Mouse (Mus musculus) adrenal gland, postnatal 10 days (tissue): ENCODE data around the gene Gm15737. TPM values are rescaled to one million over a fixed set of nuclear protein-coding genes. Genes with fewer than 3 reads are reported as not detected.

Experiments
- DNase-seq: peaks from one replicate; pipeline ENCODE4 v3.0.0; 2021; ENCODE audit warnings: mixed read lengths
- total RNA-seq, 2 experiments: library from RNA; stranded (reverse); gene quantifications; 2 replicates each; pipeline ENCODE4 v1.2.3; 2021

Gm15737 gene
- total RNA-seq, 2 experiments from 2014 or later = not detected

- no peak for DNase-seq
Measured at GRCm38 (mm10) chr6:92875340-92875739, 6.2 kb downstream of the Gm15737 start.

- no peak for DNase-seq
Measured at GRCm38 (mm10) chr6:92876121-92876520, 7.0 kb downstream of the Gm15737 start.

GRCm38 (mm10) chr6:92877236-92877635 lies 8.1 kb downstream of the Gm15737 start:
- no peak for DNase-seq

GRCm38 (mm10) chr6:92878771-92879170 lies 9.6 kb downstream of the Gm15737 start:
- no peak for DNase-seq

GRCm38 (mm10) chr6:92879700-92880265 lies 10.6 kb downstream of the Gm15737 start:
- no peak for DNase-seq

GRCm38 (mm10) chr6:92882446-92882845 lies 13.3 kb downstream of the Gm15737 start:
- no peak for DNase-seq

- no peak for DNase-seq
Measured at GRCm38 (mm10) chr6:92883131-92883900, 14.2 kb downstream of the Gm15737 start.

- DNase-seq = no peak
Measured at GRCm38 (mm10) chr6:92891535-92891934, 22.4 kb downstream of the Gm15737 start.

- DNase-seq = no peak
Measured at GRCm38 (mm10) chr6:92904037-92904436, 34.9 kb downstream of the Gm15737 start.

GRCm38 (mm10) chr6:92904491-92904890 lies 35.3 kb downstream of the Gm15737 start:
- DNase-seq = no peak

- DNase-seq = peak; percentile 16
Measured at GRCm38 (mm10) chr6:92905922-92906321, 36.8 kb downstream of the Gm15737 start.

- no peak for DNase-seq
Measured at GRCm38 (mm10) chr6:92909361-92909760, 40.2 kb downstream of the Gm15737 start.

GRCm38 (mm10) chr6:92910611-92911010 lies 41.5 kb downstream of the Gm15737 start:
- no peak for DNase-seq

GRCm38 (mm10) chr6:92920938-92921689 lies 52.0 kb downstream of the Gm15737 start:
- no peak for DNase-seq

GRCm38 (mm10) chr6:92921843-92922242 lies 52.7 kb downstream of the Gm15737 start:
- DNase-seq = peak; percentile 52

GRCm38 (mm10) chr6:92924536-92924935 lies 55.4 kb downstream of the Gm15737 start:
- no peak for DNase-seq

- no peak for DNase-seq
Measured at GRCm38 (mm10) chr6:92928261-92928660, 59.1 kb downstream of the Gm15737 start.

Other genes starting within 250 kb of the Gm15737 start
- gene Prickle2, start 163.2 kb upstream of the Gm15737 start, total RNA-seq = 10 to 100 TPM in 1 of 2 experiments, 1 to 10 TPM in 1; 6.5 to 10.3 TPM
- gene A730049H05Rik, start 52.9 kb upstream of the Gm15737 start, total RNA-seq = 1 to 10 TPM in 1 of 2 experiments, under 1 TPM in 1; 0.45 to 1.1 TPM
- gene Adamts9, start 74.1 kb downstream of the Gm15737 start, total RNA-seq = 10 to 100 TPM; 44.9 to 47.4 TPM